Mouse (Mus musculus): ENCODE data around the gene Scgb1a1.

- no peak for TF ChIP-seq POLR2A (IDR thresholded peaks at IDR 0.05; ENCODE audit: borderline replicate concordance, extremely low read depth, insufficient read depth, insufficient read length, poor library complexity, severe bottlenecking)
- no peak for TF ChIP-seq CTCF (IDR thresholded peaks at IDR 0.05; ENCODE audit: borderline replicate concordance, extremely low read depth, insufficient read depth, insufficient read length)
These were observed 26.4 kb downstream of the Scgb1a1 start for GRCm38 (mm10) chr19:9061221-9061893.
